Comparison of ENCODE assay signal across 15 mouse cellular contexts in genomic region chr7:132425364-132425999, GRCm38 (mm10).
DNase-seq lines count a peak whose midpoint lies in the region; ATAC-seq and TF ChIP-seq lines count a peak whose summit lies in the region.
"Had no signal": no experiment of that assay in that cellular context is flagged by ENCODE, and none has a peak within 500 bp of the region (broad histone marks: within the 10 kb centered on the region; RNA-seq: fewer than 3 reads in every experiment).

No protein-coding gene starts in this region.

- peak; percentile 18 to 65 for DNase-seq in adrenal gland, adult (ENCODE audit: inconsistent age in 2 of 2, low spot score in 1 of 2)
- no peak for DNase-seq in adrenal gland, adult 8-10 months
- peak; percentile 6 for DNase-seq in liver, adult 2 months (ENCODE audit: extremely low read depth, low read depth, low spot score)
- DNase-seq in liver, postnatal 0 days = no peak
- peak; percentile 36 for DNase-seq in 3134 (ENCODE audit: extremely low read depth, insufficient read length, low spot score)
- DNase-seq in natural killer cell, adult 2 months (ENCODE audit: low spot score in 2 of 2) = no peak
- DNase-seq: cerebellum, adult 9-10 months; gastrocnemius, postnatal 25 days; thymus, adult 2 months had no signal

- no peaks in the 10 kb centered on the region for H3K36me3 ChIP-seq in liver, adult 2 months (ENCODE audit: control insufficient read depth, insufficient read depth, low read length)
- H3K36me3 ChIP-seq in liver, postnatal 0 days (replicated peaks; ENCODE audit: insufficient read depth, low read length) = no peaks in the 10 kb centered on the region
- H3K36me3 ChIP-seq in intestine, embryonic 16.5 days (ENCODE audit: control insufficient read depth, insufficient read depth, low read length) = no peaks in the 10 kb centered on the region
- H3K36me3 ChIP-seq in kidney, embryonic 14.5 days (ENCODE audit: control insufficient read depth, insufficient read depth, low read length) = no peaks in the 10 kb centered on the region
- H3K36me3 ChIP-seq: embryonic facial prominence, embryonic 15.5 days; hindbrain, embryonic 15.5 days had no signal

- 71% methylated on average over 11 of the region's 11 CpGs for WGBS in liver, adult 2 months
- 68% methylated on average over 11 of the region's 11 CpGs for WGBS in liver, postnatal 0 days (ENCODE audit: insufficient replicate concordance)
- WGBS in intestine, embryonic 16.5 days = 69% methylated on average over 11 of the region's 11 CpGs
- WGBS in kidney, embryonic 14.5 days = 69% methylated on average over 11 of the region's 11 CpGs

- ATAC-seq in liver, postnatal 0 days = no peak; the same call in 1 of the 2 replicates
- ATAC-seq in intestine, embryonic 16.5 days = 0 out of 2 replicates have a peak, but pooled peaks have one; percentile 42
- ATAC-seq in kidney, embryonic 14.5 days (ENCODE audit: low FRiP score, low TSS enrichment) = no peak

- H3K79me2 ChIP-seq in liver, adult 2 months (ENCODE audit: control insufficient read depth, insufficient read depth, low read length) = no peaks in the 10 kb centered on the region

- no peaks in the 10 kb centered on the region for H3K9me3 ChIP-seq in liver, postnatal 0 days (ENCODE audit: low read length)
- no peaks in the 10 kb centered on the region for H3K9me3 ChIP-seq in intestine, embryonic 16.5 days (ENCODE audit: control insufficient read depth, low read length)
- no peaks in the 10 kb centered on the region for H3K9me3 ChIP-seq in kidney, embryonic 14.5 days (ENCODE audit: control insufficient read depth, low read length)
- H3K9me3 ChIP-seq: embryonic facial prominence, embryonic 15.5 days; hindbrain, embryonic 15.5 days had no signal

- no peak overlapping the region for H3K4me2 ChIP-seq in liver, postnatal 0 days (ENCODE audit: low read depth, low read length)
- no peak overlapping the region for H3K4me2 ChIP-seq in intestine, embryonic 16.5 days (ENCODE audit: low read depth, low read length)
- no peak overlapping the region for H3K4me2 ChIP-seq in kidney, embryonic 14.5 days (replicated peaks; ENCODE audit: low read depth, low read length)
- H3K4me2 ChIP-seq: embryonic facial prominence, embryonic 15.5 days; hindbrain, embryonic 15.5 days had no signal

- H3K4me3 ChIP-seq in liver, adult 2 months (ENCODE audit: insufficient read depth, low read depth, low read length) = no peak overlapping the region
- no peak overlapping the region for H3K4me3 ChIP-seq in liver, postnatal 0 days (ENCODE audit: low read depth, low read length)
- no peak overlapping the region for H3K4me3 ChIP-seq in intestine, embryonic 16.5 days (ENCODE audit: low read length)
- H3K4me3 ChIP-seq in kidney, embryonic 14.5 days (ENCODE audit: low read length) = no peak overlapping the region
- H3K4me3 ChIP-seq: embryonic facial prominence, embryonic 15.5 days; hindbrain, embryonic 15.5 days; layer of hippocampus, adult 2 months; megakaryocyte, embryonic 14.5 days had no signal

- no peak overlapping the region; the same call in 1 of the 2 replicates for H3K27ac ChIP-seq in liver, adult 2 months (replicated peaks; ENCODE audit: insufficient read depth, low read depth, low read length)
- H3K27ac ChIP-seq in liver, postnatal 0 days (ENCODE audit: low read depth) = no peak overlapping the region
- no peak overlapping the region for H3K27ac ChIP-seq in intestine, embryonic 16.5 days (ENCODE audit: low read length)
- no peak overlapping the region for H3K27ac ChIP-seq in kidney, embryonic 14.5 days (ENCODE audit: low read depth, low read length)
- H3K27ac ChIP-seq: embryonic facial prominence, embryonic 15.5 days; hindbrain, embryonic 15.5 days; layer of hippocampus, adult 2 months had no signal

- H3K4me1 ChIP-seq in liver, adult 2 months (ENCODE audit: control insufficient read depth, insufficient read depth, low read length) = peaks cover 2% of the 10 kb centered on the region
- no peaks in the 10 kb centered on the region; the same call in 1 of the 2 replicates for H3K4me1 ChIP-seq in liver, postnatal 0 days (ENCODE audit: insufficient read depth)
- H3K4me1 ChIP-seq in intestine, embryonic 16.5 days (ENCODE audit: control insufficient read depth, insufficient read depth, low read length) = no peaks in the 10 kb centered on the region
- H3K4me1 ChIP-seq in kidney, embryonic 14.5 days (ENCODE audit: control insufficient read depth, insufficient read depth, low read length) = no peaks in the 10 kb centered on the region
- H3K4me1 ChIP-seq: embryonic facial prominence, embryonic 15.5 days had no signal

- no peak for TF ChIP-seq CTCF in liver, adult 2 months (IDR thresholded peaks at IDR 0.05; ENCODE audit: low read depth, low read length)
- no peak for TF ChIP-seq CTCF in liver, postnatal 0 days (IDR thresholded peaks at IDR 0.05; ENCODE audit: low read depth)

- TF ChIP-seq EP300 in liver, postnatal 0 days (IDR thresholded peaks at IDR 0.05; ENCODE audit: low read depth) = no peak

- no peak for TF ChIP-seq POLR2A in liver, adult 2 months (IDR thresholded peaks at IDR 0.05; ENCODE audit: extremely low read depth, insufficient read depth, low read length)

- no peaks in the 10 kb centered on the region for H3K27me3 ChIP-seq in liver, adult 2 months (ENCODE audit: control insufficient read depth, insufficient read depth, low read length)
- H3K27me3 ChIP-seq in liver, postnatal 0 days (ENCODE audit: insufficient read depth, low read length) = no peaks in the 10 kb centered on the region
- no peaks in the 10 kb centered on the region for H3K27me3 ChIP-seq in intestine, embryonic 16.5 days (replicated peaks; ENCODE audit: control insufficient read depth, insufficient read depth, low read length)
- H3K27me3 ChIP-seq in kidney, embryonic 14.5 days (ENCODE audit: control insufficient read depth, insufficient read depth, low read length) = no peaks in the 10 kb centered on the region
- H3K27me3 ChIP-seq: embryonic facial prominence, embryonic 15.5 days; hindbrain, embryonic 15.5 days had no signal

- H3K9ac ChIP-seq in liver, adult 2 months (ENCODE audit: low read depth, low read length) = no peak overlapping the region
- no peak overlapping the region for H3K9ac ChIP-seq in liver, postnatal 0 days (replicated peaks)
- H3K9ac ChIP-seq in intestine, embryonic 16.5 days (ENCODE audit: low read depth, low read length) = no peak overlapping the region
- no peak overlapping the region for H3K9ac ChIP-seq in kidney, embryonic 14.5 days (ENCODE audit: low read depth, low read length)
- H3K9ac ChIP-seq: embryonic facial prominence, embryonic 15.5 days; hindbrain, embryonic 15.5 days had no signal

Comparison
In these comparisons a context has a peak if more than half of its experiments do, and no peak if none do; other contexts are left out.
1. DNase-seq: peak in adrenal gland, adult (2 of 2), liver, adult 2 months (single experiment) and 3134 (single experiment); none in adrenal gland, adult 8-10 months (single experiment), liver, postnatal 0 days (single experiment) and natural killer cell, adult 2 months (0 of 2).